Mouse (Mus musculus) adipocyte (in vitro differentiated cells): Measurements from ENCODE around the gene E130309D02Rik.

ENCODE experiments used
- DNase-seq: peaks from one replicate; pipeline ENCODE4 v3.0.0-alpha.2; 2016; ENCODE audit warnings: low spot score

Gene E130309D02Rik

GRCm38 (mm10) chr5:143314730-143315513, at the start of gene E130309D02Rik:
Gene E130309D02Rik (minus strand): TSS chr5:143315360.
- peak; percentile 75 for DNase-seq

- no peak for DNase-seq
Measured at GRCm38 (mm10) chr5:143363678-143364615, 48.8 kb upstream of the E130309D02Rik start.

- no peak for DNase-seq
Measured at GRCm38 (mm10) chr5:143361428-143361827, 46.3 kb upstream of the E130309D02Rik start.

GRCm38 (mm10) chr5:143360000-143360399, 44.8 kb upstream of the E130309D02Rik start:
- DNase-seq = no peak

GRCm38 (mm10) chr5:143359263-143359662, 44.1 kb upstream of the E130309D02Rik start:
- no peak for DNase-seq

- DNase-seq = no peak
Measured at GRCm38 (mm10) chr5:143357564-143357963, 42.4 kb upstream of the E130309D02Rik start.

- no peak for DNase-seq
Measured at GRCm38 (mm10) chr5:143356686-143357388, 41.7 kb upstream of the E130309D02Rik start, which contains the start of gene Grid2ip. Gene Grid2ip (plus strand): TSS chr5:143357338.

- no peak for DNase-seq
Measured at GRCm38 (mm10) chr5:143356017-143356416, 40.9 kb upstream of the E130309D02Rik start.

GRCm38 (mm10) chr5:143346367-143346766, 31.2 kb upstream of the E130309D02Rik start:
- no peak for DNase-seq

- no peak for DNase-seq
Measured at GRCm38 (mm10) chr5:143339603-143340002, 24.4 kb upstream of the E130309D02Rik start.

- no peak for DNase-seq
Measured at GRCm38 (mm10) chr5:143336559-143336958, 21.4 kb upstream of the E130309D02Rik start.

- DNase-seq = no peak
Measured at GRCm38 (mm10) chr5:143335089-143335460, 19.9 kb upstream of the E130309D02Rik start.

- no peak for DNase-seq
Measured at GRCm38 (mm10) chr5:143334418-143335088, 19.4 kb upstream of the E130309D02Rik start.

- DNase-seq = peak; percentile 87
Measured at GRCm38 (mm10) chr5:143333872-143334271, 18.7 kb upstream of the E130309D02Rik start.

GRCm38 (mm10) chr5:143328690-143329495, 13.7 kb upstream of the E130309D02Rik start, which contains the start of gene Zdhhc4:
Gene Zdhhc4 (minus strand): TSS chr5:143329256.
- DNase-seq = peak; percentile 88

GRCm38 (mm10) chr5:143317288-143317610, 2.1 kb upstream of the E130309D02Rik start:
- no peak for DNase-seq

GRCm38 (mm10) chr5:143316605-143317287, 1.6 kb upstream of the E130309D02Rik start:
- peak; percentile 27 for DNase-seq

- no peak for DNase-seq
Measured at GRCm38 (mm10) chr5:143315514-143315888, 341 bp upstream of the E130309D02Rik start.

GRCm38 (mm10) chr5:143314183-143314729, 904 bp downstream of the E130309D02Rik start:
- no peak for DNase-seq

GRCm38 (mm10) chr5:143311886-143312285, 3.3 kb downstream of the E130309D02Rik start:
- peak; percentile 73 for DNase-seq
